Mouse (Mus musculus): ENCODE measurements around the gene Prkca. TPM values are rescaled to one million over a fixed set of nuclear protein-coding genes. Genes with fewer than 3 reads are reported as not detected.
A peak's percentile ranks its signal among the peaks of the same experiment; 100 is the strongest.

The Prkca gene
- polyA plus RNA-seq, 1 experiment, result 43.2 TPM

DNA sequence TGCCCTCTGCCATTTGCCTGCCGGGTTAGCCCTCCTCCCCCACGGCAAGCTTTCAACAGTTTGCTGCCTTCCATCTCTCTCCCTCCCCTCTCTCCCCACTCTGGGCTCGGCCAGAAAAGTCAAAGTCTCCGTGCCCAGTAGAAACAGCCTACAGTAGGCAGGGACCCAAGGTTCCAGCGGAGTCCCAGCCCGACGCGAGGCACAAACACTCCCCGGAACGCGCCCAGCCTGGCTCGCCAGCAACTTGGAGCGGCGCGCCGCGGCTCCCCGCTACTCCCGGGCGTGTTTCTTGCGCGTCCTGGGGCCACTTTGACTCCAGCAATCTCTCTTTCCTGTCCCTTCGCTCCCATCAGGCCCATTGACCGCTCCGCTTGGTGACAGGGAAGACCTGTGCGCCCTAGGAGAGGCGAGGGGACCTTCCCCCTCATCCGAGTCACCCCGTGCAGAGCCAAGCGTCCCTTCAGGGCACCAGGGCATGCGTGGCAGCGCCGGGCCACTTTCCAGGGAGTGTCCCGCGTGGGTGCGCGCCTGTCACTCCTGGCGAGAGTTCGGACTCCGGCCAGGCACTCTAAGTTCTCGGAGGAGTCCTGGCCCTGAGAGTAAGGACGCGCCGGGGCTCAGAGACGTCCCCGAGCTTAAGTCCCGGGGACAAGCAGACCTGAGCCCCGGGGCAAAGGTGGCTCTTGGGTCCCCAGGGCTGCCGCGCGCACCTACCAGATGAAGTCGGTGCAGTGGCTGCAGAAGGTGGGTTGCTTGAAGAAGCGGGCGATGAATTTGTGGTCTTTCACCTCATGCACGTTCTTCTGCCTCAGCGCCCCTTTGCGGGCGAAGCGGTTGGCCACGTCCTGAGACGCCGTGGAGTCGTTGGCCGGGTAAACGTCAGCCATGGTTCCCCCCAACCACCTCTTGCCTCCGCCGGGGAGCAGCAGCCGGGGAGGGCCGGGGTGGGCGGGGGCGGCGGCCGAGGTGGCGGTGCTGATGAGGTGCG lies 653 bp downstream of the Prkca start, which contains the start of gene Apoh:
Apoh (plus strand) TSS at position 574 of the 988 bp plus-strand sequence.
- Histone ChIP-seq H3K27ac (ENCODE audit: insufficient read depth, low read length) (peak within 1 kb of the TSS; percentile 62; the same call in 1 of the 2 replicates), H3K4me1 (ENCODE audit: control insufficient read depth, insufficient read depth, low read length) (peaks cover 3% of the 10 kb centered on the region), H3K4me3 (ENCODE audit: insufficient read depth, low read length) (peak within 1 kb of the TSS; percentile 84)
- TF ChIP-seq POLR2A (IDR thresholded peaks at IDR 0.05; ENCODE audit: low read depth, low read length) (no peak), CTCF (IDR thresholded peaks at IDR 0.05; ENCODE audit: borderline replicate concordance, insufficient read depth, low read length) (peak; percentile 16; the same call in 1 of the 2 replicates)

DNA sequence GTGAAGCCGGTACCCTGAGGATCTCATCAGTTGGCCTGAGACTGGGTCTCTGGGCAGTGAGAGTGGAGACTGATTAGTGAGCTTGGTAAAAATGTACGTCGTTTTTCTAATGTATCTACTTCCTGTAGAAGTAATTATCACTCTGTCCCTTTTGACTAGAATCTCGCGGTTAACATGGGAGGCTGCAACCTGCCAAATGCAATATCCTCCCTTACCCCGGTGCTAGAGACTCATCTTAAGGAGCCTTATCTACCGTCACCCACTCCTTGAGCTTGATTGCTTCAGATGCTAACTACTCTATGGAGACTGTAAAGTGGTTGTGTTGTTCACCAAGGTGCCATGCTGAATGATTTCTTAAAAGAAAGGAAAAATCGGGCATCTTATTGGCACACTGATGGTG lies 1.9 kb downstream of the Prkca start:
- Histone ChIP-seq H3K27ac (ENCODE audit: insufficient read depth, low read length) (no peak overlapping the region), H3K4me3 (ENCODE audit: insufficient read depth, low read length) (peak overlapping the region; percentile 84), H3K4me1 (ENCODE audit: control insufficient read depth, insufficient read depth, low read length) (peaks cover 8% of the 10 kb centered on the region)
- TF ChIP-seq CTCF (IDR thresholded peaks at IDR 0.05; ENCODE audit: borderline replicate concordance, insufficient read depth, low read length) (no peak), POLR2A (IDR thresholded peaks at IDR 0.05; ENCODE audit: low read depth, low read length) (no peak)

GRCm38 (mm10) chr11:108340293-108340692 lies 3.4 kb downstream of the Prkca start:
- peaks cover 8% of the 10 kb centered on the region for H3K4me1 ChIP-seq (ENCODE audit: control insufficient read depth, insufficient read depth, low read length)
- no peak overlapping the region for H3K4me3 ChIP-seq (ENCODE audit: insufficient read depth, low read length)
- H3K27ac ChIP-seq (ENCODE audit: insufficient read depth, low read length), result no peak overlapping the region
- no peak for TF ChIP-seq POLR2A (IDR thresholded peaks at IDR 0.05; ENCODE audit: low read depth, low read length)
- no peak for TF ChIP-seq CTCF (IDR thresholded peaks at IDR 0.05; ENCODE audit: borderline replicate concordance, insufficient read depth, low read length)

- H3K27ac ChIP-seq (ENCODE audit: insufficient read depth, low read length), result peak overlapping the region; percentile 79
- TF ChIP-seq CTCF (IDR thresholded peaks at IDR 0.05; ENCODE audit: borderline replicate concordance, insufficient read depth, low read length) (no peak), POLR2A (IDR thresholded peaks at IDR 0.05; ENCODE audit: low read depth, low read length) (peak; percentile 51; the same call in 1 of the 2 replicates)
- H3K4me1 ChIP-seq (ENCODE audit: control insufficient read depth, insufficient read depth, low read length), result peaks cover 10% of the 10 kb centered on the region
- no peak overlapping the region for H3K4me3 ChIP-seq (ENCODE audit: insufficient read depth, low read length)
Observed at GRCm38 (mm10) chr11:108336445-108336844, 7.3 kb downstream of the Prkca start.

GRCm38 (mm10) chr11:108335536-108335935 lies 8.2 kb downstream of the Prkca start:
- no peak overlapping the region for H3K27ac ChIP-seq (ENCODE audit: insufficient read depth, low read length)
- TF ChIP-seq POLR2A (IDR thresholded peaks at IDR 0.05; ENCODE audit: low read depth, low read length) (no peak), CTCF (IDR thresholded peaks at IDR 0.05; ENCODE audit: borderline replicate concordance, insufficient read depth, low read length) (no peak)
- peaks cover 10% of the 10 kb centered on the region for H3K4me1 ChIP-seq (ENCODE audit: control insufficient read depth, insufficient read depth, low read length)
- no peak overlapping the region for H3K4me3 ChIP-seq (ENCODE audit: insufficient read depth, low read length)

DNA sequence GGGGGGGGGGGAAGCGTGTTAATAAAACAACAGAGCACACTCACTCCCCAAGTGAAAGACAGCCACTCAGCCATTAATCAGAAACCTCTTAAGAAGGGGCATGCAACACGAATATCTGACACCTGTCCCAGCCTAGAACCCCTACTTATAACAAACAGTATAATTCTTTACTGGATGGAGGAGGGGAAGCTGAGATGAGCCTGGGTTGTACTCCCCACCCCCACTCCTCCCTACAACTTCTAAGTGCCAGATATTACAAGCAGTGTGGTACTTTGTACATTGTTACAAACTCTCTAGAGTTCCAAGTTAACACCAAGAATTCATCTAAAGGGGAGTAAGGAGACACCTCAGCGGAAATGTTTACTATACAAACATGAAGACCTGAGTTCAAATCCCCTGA lies 9.1 kb downstream of the Prkca start:
- peaks cover 10% of the 10 kb centered on the region for H3K4me1 ChIP-seq (ENCODE audit: control insufficient read depth, insufficient read depth, low read length)
- H3K4me3 ChIP-seq (ENCODE audit: insufficient read depth, low read length), result no peak overlapping the region
- TF ChIP-seq CTCF (IDR thresholded peaks at IDR 0.05; ENCODE audit: borderline replicate concordance, insufficient read depth, low read length), result no peak
- no peak for TF ChIP-seq POLR2A (IDR thresholded peaks at IDR 0.05; ENCODE audit: low read depth, low read length)
- H3K27ac ChIP-seq (ENCODE audit: insufficient read depth, low read length), result no peak overlapping the region

- H3K27ac ChIP-seq (ENCODE audit: insufficient read depth, low read length), result no peak overlapping the region
- TF ChIP-seq CTCF (IDR thresholded peaks at IDR 0.05; ENCODE audit: borderline replicate concordance, insufficient read depth, low read length) (no peak), POLR2A (IDR thresholded peaks at IDR 0.05; ENCODE audit: low read depth, low read length) (no peak)
Observed at GRCm38 (mm10) chr11:108333583-108334379, 9.9 kb downstream of the Prkca start.

DNA sequence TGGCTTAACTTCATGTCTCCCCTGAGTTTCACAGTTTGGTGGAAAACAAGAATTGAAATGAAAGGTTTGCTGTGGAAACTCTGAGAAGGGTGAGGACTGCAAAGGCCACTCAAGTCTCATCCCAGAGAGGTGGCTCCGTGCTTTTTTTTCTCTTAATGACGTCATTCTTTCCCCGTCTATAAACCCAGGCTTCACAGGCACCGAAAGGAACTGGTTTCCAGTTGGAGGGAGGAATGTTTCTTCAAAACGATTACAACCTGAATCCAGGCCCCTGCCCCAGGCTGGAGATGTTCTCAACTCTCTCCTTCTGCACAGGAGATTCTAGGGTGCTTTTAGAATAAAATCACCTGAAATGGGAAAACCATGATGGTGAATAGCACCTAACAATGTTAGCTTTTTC lies 10.7 kb downstream of the Prkca start:
- peaks cover 10% of the 10 kb centered on the region for H3K4me1 ChIP-seq (ENCODE audit: control insufficient read depth, insufficient read depth, low read length)
- H3K4me3 ChIP-seq (ENCODE audit: insufficient read depth, low read length), result no peak overlapping the region
- H3K27ac ChIP-seq (ENCODE audit: insufficient read depth, low read length), result no peak overlapping the region
- TF ChIP-seq CTCF (IDR thresholded peaks at IDR 0.05; ENCODE audit: borderline replicate concordance, insufficient read depth, low read length) (no peak), POLR2A (IDR thresholded peaks at IDR 0.05; ENCODE audit: low read depth, low read length) (no peak)

More at GRCm38 (mm10) chr11:108333583-108334379, 9.9 kb downstream of the Prkca start:
- Histone ChIP-seq H3K4me1 (ENCODE audit: control insufficient read depth, insufficient read depth, low read length) (peaks cover 10% of the 10 kb centered on the region), H3K4me3 (ENCODE audit: insufficient read depth, low read length) (no peak overlapping the region)

GRCm38 (mm10) chr11:108330818-108331217 lies 12.9 kb downstream of the Prkca start:
- Histone ChIP-seq H3K4me3 (ENCODE audit: insufficient read depth, low read length) (no peak overlapping the region), H3K27ac (ENCODE audit: insufficient read depth, low read length) (no peak overlapping the region), H3K4me1 (ENCODE audit: control insufficient read depth, insufficient read depth, low read length) (peaks cover 5% of the 10 kb centered on the region; the same call in 1 of the 2 replicates)
- TF ChIP-seq POLR2A (IDR thresholded peaks at IDR 0.05; ENCODE audit: low read depth, low read length) (no peak), CTCF (IDR thresholded peaks at IDR 0.05; ENCODE audit: borderline replicate concordance, insufficient read depth, low read length) (no peak)
